Mouse (Mus musculus): ENCODE results near the gene Rps15.

DNA sequence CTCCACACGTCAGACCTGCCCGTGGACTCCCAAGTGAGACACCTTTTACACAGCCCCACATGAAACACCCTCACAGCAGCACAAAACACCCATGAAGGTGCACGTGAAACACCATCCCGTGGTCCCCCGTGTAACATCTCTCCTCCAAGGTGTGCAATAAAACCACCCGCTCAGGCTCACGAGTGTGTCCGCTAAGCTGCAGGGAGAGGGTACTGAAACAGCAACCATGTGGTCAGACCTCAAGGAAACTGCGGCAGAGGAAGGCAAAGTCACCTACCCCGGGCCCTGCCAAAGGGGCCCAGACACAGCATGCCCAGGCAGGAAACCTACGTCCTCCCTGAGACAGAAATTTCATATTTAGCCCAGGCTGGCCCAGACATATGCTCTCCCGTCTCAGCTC is 44.0 kb downstream of the Rps15 start:
- TF ChIP-seq POLR2A (IDR thresholded peaks at IDR 0.05; ENCODE audit: insufficient read depth, low read depth, low read length) (no peak), EP300 (IDR thresholded peaks at IDR 0.05; ENCODE audit: insufficient read depth, low read depth, low read length) (no peak), CTCF (IDR thresholded peaks at IDR 0.05) (no peak)
